Mouse (Mus musculus): ENCODE data around the gene Kcns3. TPM values are rescaled to one million over a fixed set of nuclear protein-coding genes. Genes with fewer than 3 reads are reported as not detected.

Gene Kcns3
- polyA plus RNA-seq, 1 experiment from 2014 or later = 0.08 TPM

- H3K27ac ChIP-seq (ENCODE audit: low read depth) = no peak overlapping the region
- no peak overlapping the region for H3K9ac ChIP-seq (replicated peaks)
- 17% methylated on average over 11 of the region's 11 CpGs for WGBS (ENCODE audit: insufficient replicate concordance)
- H3K4me2 ChIP-seq (ENCODE audit: low read depth, low read length) = peak overlapping the region; percentile 62
- H3K9me3 ChIP-seq (ENCODE audit: low read length) = no peaks in the 10 kb centered on the region
- peak overlapping the region; percentile 29; the same call in 1 of the 2 replicates for H3K4me3 ChIP-seq (ENCODE audit: low read depth, low read length)
- H3K27me3 ChIP-seq (ENCODE audit: insufficient read depth, low read length) = 0 out of 2 replicates have a peak, but pooled peaks cover 4% of the 10 kb centered on the region
- DNase-seq (peak; percentile 87), ATAC-seq (peak; percentile 74)
- peak; percentile 88 for TF ChIP-seq CTCF (IDR thresholded peaks at IDR 0.05; ENCODE audit: low read depth)
- TF ChIP-seq EP300 (IDR thresholded peaks at IDR 0.05; ENCODE audit: low read depth) = no peak
- H3K4me1 ChIP-seq (ENCODE audit: insufficient read depth) = no peaks in the 10 kb centered on the region
- no peaks in the 10 kb centered on the region for H3K36me3 ChIP-seq (replicated peaks; ENCODE audit: insufficient read depth, low read length)
Observed at GRCm38 (mm10) chr12:11178486-11179154, 27.8 kb upstream of the Kcns3 start.

GRCm38 (mm10) chr12:11177408-11178394, 26.8 kb upstream of the Kcns3 start:
- DNase-seq = no peak
- no peaks in the 10 kb centered on the region for H3K4me1 ChIP-seq (ENCODE audit: insufficient read depth)
- 0 out of 2 replicates have a peak, but pooled peaks cover 4% of the 10 kb centered on the region for H3K27me3 ChIP-seq (ENCODE audit: insufficient read depth, low read length)
- H3K9me3 ChIP-seq (ENCODE audit: low read length) = no peaks in the 10 kb centered on the region
- no peaks in the 10 kb centered on the region for H3K36me3 ChIP-seq (replicated peaks; ENCODE audit: insufficient read depth, low read length)
- H3K4me2 ChIP-seq (ENCODE audit: low read depth, low read length) = 0 out of 2 replicates have a peak overlapping the region, but pooled peaks have one; percentile 18
- no peak overlapping the region for H3K9ac ChIP-seq (replicated peaks)
- no peak overlapping the region for H3K27ac ChIP-seq (ENCODE audit: low read depth)
- 26% methylated on average over 5 of the region's 5 CpGs for WGBS (ENCODE audit: insufficient replicate concordance)
- no peak overlapping the region for H3K4me3 ChIP-seq (ENCODE audit: low read depth, low read length)
- 0 out of 2 replicates have a peak, but pooled peaks have one; percentile 1 for TF ChIP-seq CTCF (IDR thresholded peaks at IDR 0.05; ENCODE audit: low read depth)
- no peak for TF ChIP-seq EP300 (IDR thresholded peaks at IDR 0.05; ENCODE audit: low read depth)
- no peak for ATAC-seq

- Histone ChIP-seq H3K27ac (ENCODE audit: low read depth) (no peak overlapping the region), H3K27me3 (ENCODE audit: insufficient read depth, low read length) (no peaks in the 10 kb centered on the region), H3K36me3 (replicated peaks; ENCODE audit: insufficient read depth, low read length) (no peaks in the 10 kb centered on the region), H3K4me2 (ENCODE audit: low read depth, low read length) (no peak overlapping the region), H3K4me1 (ENCODE audit: insufficient read depth) (no peaks in the 10 kb centered on the region), H3K9ac (replicated peaks) (no peak overlapping the region), H3K4me3 (ENCODE audit: low read depth, low read length) (no peak overlapping the region), H3K9me3 (ENCODE audit: low read length) (no peaks in the 10 kb centered on the region)
- DNase-seq = no peak
- TF ChIP-seq EP300 (IDR thresholded peaks at IDR 0.05; ENCODE audit: low read depth) (no peak), CTCF (IDR thresholded peaks at IDR 0.05; ENCODE audit: low read depth) (no peak)
- no peak for ATAC-seq
- WGBS (ENCODE audit: insufficient replicate concordance) = 70% methylated on average over 3 of the region's 3 CpGs
Observed at GRCm38 (mm10) chr12:11158670-11159069, 7.8 kb upstream of the Kcns3 start.

- TF ChIP-seq EP300 (IDR thresholded peaks at IDR 0.05; ENCODE audit: low read depth) (no peak), CTCF (IDR thresholded peaks at IDR 0.05; ENCODE audit: low read depth) (no peak)
- no peak overlapping the region for H3K4me3 ChIP-seq (ENCODE audit: low read depth, low read length)
- no peaks in the 10 kb centered on the region for H3K9me3 ChIP-seq (ENCODE audit: low read length)
- H3K27me3 ChIP-seq (ENCODE audit: insufficient read depth, low read length) = peaks cover 21% of the 10 kb centered on the region
- no peaks in the 10 kb centered on the region for H3K4me1 ChIP-seq (ENCODE audit: insufficient read depth)
- no peak overlapping the region for H3K4me2 ChIP-seq (ENCODE audit: low read depth, low read length)
- no peaks in the 10 kb centered on the region for H3K36me3 ChIP-seq (replicated peaks; ENCODE audit: insufficient read depth, low read length)
- no peak overlapping the region for H3K27ac ChIP-seq (ENCODE audit: low read depth)
- 76% methylated on average over 1 of the region's 1 CpGs for WGBS (ENCODE audit: insufficient replicate concordance)
- ATAC-seq = no peak
- no peak overlapping the region for H3K9ac ChIP-seq (replicated peaks)
- DNase-seq = no peak
Observed at GRCm38 (mm10) chr12:11155123-11155522, 4.3 kb upstream of the Kcns3 start.

GRCm38 (mm10) chr12:11153587-11153986, 2.7 kb upstream of the Kcns3 start:
- ATAC-seq (no peak), DNase-seq (no peak)
- H3K9ac ChIP-seq (replicated peaks) = no peak overlapping the region
- TF ChIP-seq EP300 (IDR thresholded peaks at IDR 0.05; ENCODE audit: low read depth) (no peak), CTCF (IDR thresholded peaks at IDR 0.05; ENCODE audit: low read depth) (no peak)
- H3K4me2 ChIP-seq (ENCODE audit: low read depth, low read length) = no peak overlapping the region
- H3K27ac ChIP-seq (ENCODE audit: low read depth) = no peak overlapping the region
- H3K9me3 ChIP-seq (ENCODE audit: low read length) = no peaks in the 10 kb centered on the region
- peaks cover 36% of the 10 kb centered on the region for H3K27me3 ChIP-seq (ENCODE audit: insufficient read depth, low read length)
- H3K4me3 ChIP-seq (ENCODE audit: low read depth, low read length) = no peak overlapping the region
- no peaks in the 10 kb centered on the region for H3K36me3 ChIP-seq (replicated peaks; ENCODE audit: insufficient read depth, low read length)
- H3K4me1 ChIP-seq (ENCODE audit: insufficient read depth) = 0 out of 2 replicates have a peak, but pooled peaks cover 3% of the 10 kb centered on the region
